Mouse (Mus musculus) heart, adult 2 months (tissue): ENCODE measurements around the gene Gm49342. TPM values are rescaled to one million over a fixed set of nuclear protein-coding genes. Genes with fewer than 3 reads are reported as not detected.
"Not testable (repeated sequence)": the region's sequence is repeated elsewhere in the genome, so short reads cannot be mapped to it uniquely, and the experiment has no call there.

Experiments used
- DNase-seq, 2 experiments: peaks; one replicate each; pipeline ENCODE4 v3.0.0; 2021
- H3K27ac ChIP-seq: fragments of 200-600 bp; 2 replicates; pipeline ENCODE4 v1.8.1; 2022
- H3K27me3 ChIP-seq: fragments of 200-500 bp; 2 replicates; pipeline ENCODE4 v1.6.1; 2012; ENCODE audit warnings: mild to moderate bottlenecking, low read length, inconsistent platforms, mixed read lengths; ENCODE audit not compliant: control insufficient read depth, insufficient read depth
- H3K36me3 ChIP-seq: fragments of 200-500 bp; 2 replicates; pipeline ENCODE4 v1.6.1; 2012; ENCODE audit warnings: low read length, inconsistent platforms; ENCODE audit not compliant: control insufficient read depth, insufficient read depth
- H3K4me1 ChIP-seq: fragments of 200-500 bp; 2 replicates; pipeline ENCODE4 v1.6.1; 2011; ENCODE audit warnings: low read length; ENCODE audit not compliant: control insufficient read depth, insufficient read depth
- H3K4me3 ChIP-seq: fragments of 200-600 bp; 2 replicates; pipeline ENCODE4 v1.8.1; 2022
- H3K79me2 ChIP-seq: fragments of 200-500 bp; replicated peaks from 2 replicates; pipeline ENCODE4 v1.6.1; 2012; ENCODE audit warnings: mild to moderate bottlenecking, inconsistent platforms, low read length, moderate library complexity, mixed read lengths; ENCODE audit not compliant: control insufficient read depth, insufficient read depth
- H3K9ac ChIP-seq: fragments of 200-500 bp; 2 replicates; pipeline ENCODE4 v1.6.1; 2012; ENCODE audit warnings: low read depth, mild to moderate bottlenecking, control low read depth, inconsistent platforms, low read length, mixed read lengths
- CTCF ChIP-seq: fragments of 200-600 bp; IDR thresholded peaks from 2 replicates; pipeline ENCODE4 v1.8.1; 2022; ENCODE audit warnings: antibody characterized with exemption, mild to moderate bottlenecking, moderate library complexity
- EP300 ChIP-seq: fragments of 200-500 bp; IDR thresholded peaks from 2 replicates; pipeline ENCODE4 v1.6.1; 2011; ENCODE audit warnings: low read depth, low read length, control low read depth; ENCODE audit not compliant: insufficient read depth
- POLR2A ChIP-seq: fragments of 200-500 bp; IDR thresholded peaks from 2 replicates; pipeline ENCODE4 v1.6.1; 2011; ENCODE audit warnings: mild to moderate bottlenecking, low read depth, low read length, control low read depth; ENCODE audit not compliant: insufficient read depth
- WGBS: fragments of 180-500 bp; shearing (Covaris S2); methylation state at CpG from one replicate; pipeline ENCODE4 v1.1.7; 2018; 5-methylcytosine and 5-hydroxymethylcytosine counted together
- intact Hi-C: fragments of 180-260 bp; cut with DNase I; formaldehyde crosslinking; loops from one replicate; pipeline ENCODE4 v1.15.1; 2025
- polyA plus RNA-seq: library from polyadenylated mRNA; depleted of rRNA; stranded (reverse); fragments of >200 nt; gene quantifications from 2 replicates; pipeline ENCODE4 v1.2.3, GENCODE M21; 2012
- total RNA-seq, 2 experiments: library from RNA; stranded (reverse); gene quantifications; 2 replicates each; pipeline ENCODE4 v1.2.3; 2021

The Gm49342 gene
- total and polyA plus RNA-seq, 3 experiments, result 11.3 to 13.4 (median 12.1) TPM

- no peak overlapping the region for H3K27ac ChIP-seq
- no peaks in the 10 kb centered on the region for H3K36me3 ChIP-seq
- DNase-seq, result peak; percentile 42 to 50
- peak overlapping the region; percentile 32; the same call in 1 of the 2 replicates for H3K4me3 ChIP-seq
- no peaks in the 10 kb centered on the region for H3K4me1 ChIP-seq
- intact Hi-C loops, result no loop called here
- TF ChIP-seq CTCF (peak; percentile 60), POLR2A (no peak)
- no peaks in the 10 kb centered on the region for H3K27me3 ChIP-seq
- peak overlapping the region; percentile 21 for H3K9ac ChIP-seq
- 14% methylated on average over 26 of the region's 26 CpGs for WGBS
- no peaks in the 10 kb centered on the region for H3K79me2 ChIP-seq
Observed at GRCm38 (mm10) chr14:50903973-50904827, 40.1 kb upstream of the Gm49342 start.

DNA sequence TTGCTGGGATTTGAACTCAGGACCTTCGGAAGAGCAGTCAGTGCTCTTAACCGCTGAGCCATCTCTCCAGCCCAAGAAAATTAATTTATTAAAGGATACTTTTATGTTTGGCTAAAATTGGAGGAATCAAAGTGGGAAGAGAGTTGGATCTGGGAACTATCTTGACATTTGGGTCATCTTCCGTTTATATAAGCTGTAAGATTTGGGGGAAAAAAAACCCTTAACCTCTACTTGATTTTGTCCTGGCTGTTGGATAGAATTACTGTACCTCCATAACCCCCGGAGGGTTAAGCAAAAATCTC, 39.5 kb upstream of the Gm49342 start:
- DNase-seq, result no peak
- intact Hi-C loops, result no loop called here
- no peaks in the 10 kb centered on the region for H3K27me3 ChIP-seq
- H3K9ac ChIP-seq, result no peak overlapping the region
- H3K4me3 ChIP-seq, result no peak overlapping the region
- no peak for TF ChIP-seq EP300
- TF ChIP-seq CTCF, result no peak
- no peak for TF ChIP-seq POLR2A
- no peaks in the 10 kb centered on the region for H3K79me2 ChIP-seq
- H3K27ac ChIP-seq, result no peak overlapping the region
- no peaks in the 10 kb centered on the region for H3K36me3 ChIP-seq
- H3K4me1 ChIP-seq, result no peaks in the 10 kb centered on the region
- WGBS, result 90% methylated on average over 4 of the region's 4 CpGs

- DNase-seq, H3K79me2 ChIP-seq, H3K27ac ChIP-seq, H3K9ac ChIP-seq, H3K27me3 ChIP-seq, H3K36me3 ChIP-seq, H3K4me3 ChIP-seq, intact Hi-C loops, H3K4me1 ChIP-seq: not testable (repeated sequence)
Observed at GRCm38 (mm10) chr14:50905327-50905726, 39.0 kb upstream of the Gm49342 start.

DNA sequence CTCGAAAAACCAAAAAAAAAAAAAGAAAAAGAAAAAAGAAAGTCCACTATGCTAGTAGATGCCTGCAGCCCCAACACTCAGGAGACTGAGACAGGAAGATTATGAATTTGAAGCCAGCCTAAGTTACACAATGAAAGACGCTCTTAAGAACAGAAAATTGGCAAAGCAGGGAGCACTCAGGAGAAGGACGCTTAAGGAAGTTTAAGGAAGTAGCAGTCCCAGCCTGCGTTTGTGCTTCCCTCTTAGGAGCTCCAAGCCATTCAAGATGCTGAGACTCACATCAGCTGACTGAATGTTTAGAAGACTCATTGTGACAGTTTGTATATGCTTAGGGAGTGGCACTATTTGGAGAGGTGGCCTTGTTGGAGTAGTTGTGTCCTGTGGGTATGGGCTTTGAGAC, 36.2 kb upstream of the Gm49342 start:
- Histone ChIP-seq H3K4me1 (no peaks in the 10 kb centered on the region), H3K36me3 (no peaks in the 10 kb centered on the region), H3K9ac (no peak overlapping the region), H3K79me2 (no peaks in the 10 kb centered on the region), H3K27me3 (no peaks in the 10 kb centered on the region), H3K27ac (no peak overlapping the region), H3K4me3 (no peak overlapping the region)
- intact Hi-C loops, result no loop called here
- WGBS, result 66% methylated on average over 4 of the region's 4 CpGs
- TF ChIP-seq EP300, result no peak
- no peak for DNase-seq

GRCm38 (mm10) chr14:50911356-50911755, 33.0 kb upstream of the Gm49342 start:
- no peaks in the 10 kb centered on the region; the same call in 1 of the 2 replicates for H3K36me3 ChIP-seq
- H3K4me3 ChIP-seq, result no peak overlapping the region
- intact Hi-C loops, result no loop called here

DNA sequence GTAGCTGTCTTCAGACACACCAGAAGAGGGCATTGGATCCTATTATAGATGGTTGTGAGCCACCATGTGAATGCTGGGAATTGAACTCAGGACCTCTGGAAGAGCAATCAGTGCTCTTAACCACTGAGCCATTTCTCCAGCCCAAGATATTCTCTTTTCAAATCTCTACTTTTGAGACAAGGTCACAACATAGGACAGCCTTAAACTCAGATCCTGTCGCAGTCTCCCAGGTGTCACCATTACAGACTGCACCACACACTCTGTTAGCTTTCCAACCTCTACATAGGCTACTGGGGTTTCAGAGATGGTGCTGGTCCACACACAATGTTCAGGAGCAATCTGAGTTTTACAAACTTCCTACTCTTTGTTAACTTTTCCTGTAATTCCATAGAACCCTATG, 20.9 kb upstream of the Gm49342 start:
- H3K9ac ChIP-seq, H3K36me3 ChIP-seq, H3K27me3 ChIP-seq, DNase-seq, H3K4me1 ChIP-seq, intact Hi-C loops, H3K79me2 ChIP-seq: not testable (repeated sequence)
- H3K27ac ChIP-seq, result peak overlapping the region; percentile 95
- H3K4me3 ChIP-seq, result peak overlapping the region; percentile 64
- WGBS, result 53% methylated on average over 1 of the region's 1 CpGs

More at GRCm38 (mm10) chr14:50911356-50911755, 33.0 kb upstream of the Gm49342 start:
- DNase-seq, result no peak
- Histone ChIP-seq H3K79me2 (no peaks in the 10 kb centered on the region), H3K27me3 (no peaks in the 10 kb centered on the region), H3K4me1 (no peaks in the 10 kb centered on the region), H3K9ac (no peak overlapping the region), H3K27ac (no peak overlapping the region)
- WGBS, result 60% methylated on average over 3 of the region's 3 CpGs
- no peak for TF ChIP-seq EP300
- no peak for TF ChIP-seq POLR2A
- no peak for TF ChIP-seq CTCF
